Mouse (Mus musculus): Measurements from ENCODE around the gene Acap3. TPM values are rescaled to one million over a fixed set of nuclear protein-coding genes. Genes with fewer than 3 reads are reported as not detected.

The Acap3 gene
- polyA plus RNA-seq, 1 experiment from 2014 or later, result 4.4 TPM

DNA sequence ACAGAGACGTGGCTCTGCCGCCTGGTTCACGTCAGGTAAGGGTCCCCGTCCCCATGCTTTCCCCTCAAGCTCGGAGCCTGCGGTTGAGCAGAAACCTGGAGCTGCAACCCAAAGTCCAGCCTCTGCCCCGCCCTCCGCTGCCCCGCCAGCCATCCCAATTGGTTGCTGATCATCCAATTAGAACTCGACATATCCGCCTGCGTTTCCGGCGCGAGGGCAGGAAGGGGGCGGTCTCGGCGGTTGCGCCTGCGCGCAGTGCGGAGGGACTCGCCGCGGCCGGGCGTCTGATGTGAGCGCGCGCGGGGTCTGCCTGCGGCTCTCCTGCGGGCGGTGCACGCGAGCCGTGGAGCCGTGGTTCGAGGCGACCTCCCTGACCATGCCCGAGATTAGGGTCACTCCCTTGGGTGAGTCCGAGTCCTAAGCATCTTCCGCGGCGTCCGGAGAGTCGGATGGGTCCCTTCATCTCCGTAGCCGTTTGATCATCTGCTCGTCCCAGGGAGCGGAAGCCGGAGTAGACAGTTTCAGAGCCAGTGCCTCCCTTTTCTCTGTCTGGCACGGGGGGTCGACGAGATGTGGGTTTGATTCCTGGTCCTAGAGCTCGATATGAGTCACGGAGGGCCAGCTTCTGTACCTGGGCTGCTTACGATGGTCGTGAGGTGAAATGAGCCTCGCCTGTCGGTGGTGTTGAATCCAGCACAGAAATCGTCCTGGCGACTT, 22.1 kb upstream of the Acap3 start, which contains the start of the genes Cptp and Ints11:
TSS of gene Cptp (minus strand) at position 124 of the 717 bp plus-strand sequence.
TSS of gene Ints11 (plus strand) at position 230 of the 717 bp plus-strand sequence.
- under 1% methylated on average over 63 of the region's 63 CpGs for WGBS
- H3K27ac ChIP-seq (ENCODE audit: low read depth, low read length), result peak within 1 kb of the TSS; percentile 74

DNA sequence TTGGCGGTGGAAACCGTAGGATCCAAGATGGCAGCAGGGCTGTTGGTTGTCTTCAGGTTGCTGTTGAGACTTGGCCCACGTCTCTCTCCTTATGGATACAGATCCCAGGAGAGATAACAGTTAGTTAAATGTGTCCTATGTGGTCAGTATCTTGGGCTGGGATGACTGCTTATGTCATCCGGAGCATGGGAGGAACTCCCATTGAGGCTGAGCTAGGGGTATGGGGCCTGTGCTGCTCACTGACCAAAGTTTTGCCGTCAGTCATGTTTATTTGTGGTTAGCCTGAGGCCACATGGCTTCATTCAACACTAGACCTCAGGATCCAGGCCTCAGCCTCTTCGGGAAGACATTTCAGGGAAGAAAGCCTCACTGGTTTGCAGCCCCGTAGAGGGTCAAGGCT, 20.2 kb upstream of the Acap3 start:
- Histone ChIP-seq H3K9me3 (ENCODE audit: control insufficient read depth) (no peaks in the 10 kb centered on the region), H3K36me3 (ENCODE audit: control insufficient read depth, insufficient read depth) (peaks cover 43% of the 10 kb centered on the region), H3K27me3 (replicated peaks; ENCODE audit: control insufficient read depth, insufficient read depth, low read length) (no peaks in the 10 kb centered on the region), H3K4me1 (replicated peaks; ENCODE audit: control insufficient read depth, insufficient read depth, low read length) (no peaks in the 10 kb centered on the region), H3K27ac (ENCODE audit: low read depth, low read length) (no peak overlapping the region), H3K4me3 (ENCODE audit: low read depth, low read length) (no peak overlapping the region), H3K4me2 (replicated peaks; ENCODE audit: low read depth) (no peak overlapping the region), H3K9ac (ENCODE audit: low read depth, low read length) (no peak overlapping the region)
- no peak for ATAC-seq
- TF ChIP-seq CTCF (IDR thresholded peaks at IDR 0.05; ENCODE audit: low read depth), result no peak
- WGBS, result 79% methylated on average over 7 of the region's 7 CpGs

More for the DNA sequence above, 22.1 kb upstream of the Acap3 start, which contains the start of the genes Cptp and Ints11:
- peak; percentile 66 for TF ChIP-seq CTCF (IDR thresholded peaks at IDR 0.05; ENCODE audit: low read depth)
- Histone ChIP-seq H3K4me2 (replicated peaks; ENCODE audit: low read depth) (peak within 1 kb of the TSS; percentile 97), H3K36me3 (ENCODE audit: control insufficient read depth, insufficient read depth) (peaks cover 47% of the 10 kb centered on the region), H3K27me3 (replicated peaks; ENCODE audit: control insufficient read depth, insufficient read depth, low read length) (no peaks in the 10 kb centered on the region), H3K9me3 (ENCODE audit: control insufficient read depth) (no peaks in the 10 kb centered on the region), H3K9ac (ENCODE audit: low read depth, low read length) (peak within 1 kb of the TSS; percentile 57), H3K4me3 (ENCODE audit: low read depth, low read length) (peak within 1 kb of the TSS; percentile 90), H3K4me1 (replicated peaks; ENCODE audit: control insufficient read depth, insufficient read depth, low read length) (no peaks in the 10 kb centered on the region)
- peak; percentile 96 for ATAC-seq

DNA sequence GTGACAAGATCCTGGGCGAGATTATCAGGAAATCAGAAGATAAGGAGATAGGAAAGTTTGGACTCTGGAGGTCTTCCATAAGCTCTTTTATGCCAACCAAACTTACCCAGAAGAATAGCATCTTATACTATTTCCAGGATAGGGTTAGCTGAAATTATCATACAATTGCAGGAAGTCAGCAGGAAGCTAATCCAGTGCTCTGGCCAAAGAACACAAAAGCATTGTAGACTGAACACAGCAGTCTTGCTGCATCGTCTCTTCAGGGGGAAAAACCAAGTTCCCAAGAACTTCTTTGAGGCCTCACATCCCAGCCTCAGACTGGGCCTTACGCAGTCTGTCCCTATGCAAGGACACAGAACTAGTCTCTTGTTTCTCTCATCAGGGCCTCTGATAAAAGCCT, 8.0 kb upstream of the Acap3 start:
- peaks cover 36% of the 10 kb centered on the region for H3K36me3 ChIP-seq (ENCODE audit: control insufficient read depth, insufficient read depth)
- no peak for TF ChIP-seq CTCF (IDR thresholded peaks at IDR 0.05; ENCODE audit: low read depth)
- no peaks in the 10 kb centered on the region for H3K9me3 ChIP-seq (ENCODE audit: control insufficient read depth)
- no peaks in the 10 kb centered on the region for H3K27me3 ChIP-seq (replicated peaks; ENCODE audit: control insufficient read depth, insufficient read depth, low read length)
- peak overlapping the region; percentile 21; the same call in 1 of the 2 replicates for H3K27ac ChIP-seq (ENCODE audit: low read depth, low read length)
- no peak overlapping the region for H3K4me3 ChIP-seq (ENCODE audit: low read depth, low read length)
- no peak overlapping the region for H3K9ac ChIP-seq (ENCODE audit: low read depth, low read length)
- 72% methylated on average over 3 of the region's 3 CpGs for WGBS
- ATAC-seq, result no peak
- no peak overlapping the region for H3K4me2 ChIP-seq (replicated peaks; ENCODE audit: low read depth)
- H3K4me1 ChIP-seq (replicated peaks; ENCODE audit: control insufficient read depth, insufficient read depth, low read length), result no peaks in the 10 kb centered on the region

DNA sequence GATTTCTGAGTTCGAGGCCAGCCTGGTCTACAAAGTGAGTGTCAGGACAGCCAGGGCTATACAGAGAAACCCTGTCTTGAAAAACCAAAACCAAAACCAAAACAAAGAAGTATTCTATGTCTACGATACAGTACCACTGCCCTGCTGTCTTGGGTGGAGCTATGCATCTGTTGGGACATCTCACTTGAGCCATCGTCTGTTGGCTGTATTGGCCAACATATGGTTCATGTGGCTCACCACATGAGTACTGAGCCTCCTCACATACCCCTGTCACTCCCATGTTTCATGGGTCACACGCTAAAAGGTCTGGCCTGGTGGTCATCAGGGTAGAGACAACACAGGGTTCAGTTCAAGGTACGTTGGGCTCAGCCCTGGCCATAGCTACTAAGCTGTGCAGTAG, 5.3 kb upstream of the Acap3 start:
- H3K4me1 ChIP-seq (replicated peaks; ENCODE audit: control insufficient read depth, insufficient read depth, low read length), result 0 out of 2 replicates have a peak, but pooled peaks cover 3% of the 10 kb centered on the region
- no peaks in the 10 kb centered on the region for H3K27me3 ChIP-seq (replicated peaks; ENCODE audit: control insufficient read depth, insufficient read depth, low read length)
- WGBS, result 92% methylated on average over 5 of the region's 5 CpGs

DNA sequence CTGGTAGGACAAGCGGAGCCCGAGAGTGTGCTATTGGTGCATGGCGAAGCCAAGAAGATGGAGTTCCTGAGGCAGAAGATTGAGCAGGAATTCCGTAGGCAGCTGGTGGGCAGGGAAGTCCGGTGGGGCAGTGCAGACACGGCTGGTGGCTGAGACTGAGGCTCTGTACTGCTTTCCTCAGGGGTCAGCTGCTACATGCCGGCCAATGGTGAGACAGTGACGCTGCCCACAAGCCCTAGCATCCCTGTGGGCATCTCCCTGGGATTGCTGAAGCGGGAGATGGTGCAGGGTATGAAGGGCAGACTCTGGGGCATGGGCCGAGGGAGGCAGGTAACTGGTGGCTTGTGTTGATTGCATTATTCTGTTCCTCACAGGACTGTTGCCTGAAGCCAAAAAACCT, 3.9 kb upstream of the Acap3 start:
- WGBS, result 91% methylated on average over 10 of the region's 10 CpGs
- Histone ChIP-seq H3K27ac (ENCODE audit: low read depth, low read length) (no peak overlapping the region), H3K27me3 (replicated peaks; ENCODE audit: control insufficient read depth, insufficient read depth, low read length) (no peaks in the 10 kb centered on the region), H3K4me3 (ENCODE audit: low read depth, low read length) (no peak overlapping the region), H3K9me3 (ENCODE audit: control insufficient read depth) (no peaks in the 10 kb centered on the region), H3K9ac (ENCODE audit: low read depth, low read length) (no peak overlapping the region), H3K4me1 (replicated peaks; ENCODE audit: control insufficient read depth, insufficient read depth, low read length) (0 out of 2 replicates have a peak, but pooled peaks cover 3% of the 10 kb centered on the region), H3K36me3 (ENCODE audit: control insufficient read depth, insufficient read depth) (peaks cover 48% of the 10 kb centered on the region), H3K4me2 (replicated peaks; ENCODE audit: low read depth) (no peak overlapping the region)
- TF ChIP-seq CTCF (IDR thresholded peaks at IDR 0.05; ENCODE audit: low read depth), result no peak
- ATAC-seq, result no peak

More for the DNA sequence above, 5.3 kb upstream of the Acap3 start:
- Histone ChIP-seq H3K4me3 (ENCODE audit: low read depth, low read length) (no peak overlapping the region), H3K9me3 (ENCODE audit: control insufficient read depth) (no peaks in the 10 kb centered on the region), H3K9ac (ENCODE audit: low read depth, low read length) (no peak overlapping the region), H3K27ac (ENCODE audit: low read depth, low read length) (no peak overlapping the region), H3K4me2 (replicated peaks; ENCODE audit: low read depth) (no peak overlapping the region), H3K36me3 (ENCODE audit: control insufficient read depth, insufficient read depth) (peaks cover 48% of the 10 kb centered on the region)
- no peak for ATAC-seq
- TF ChIP-seq CTCF (IDR thresholded peaks at IDR 0.05; ENCODE audit: low read depth), result no peak

DNA sequence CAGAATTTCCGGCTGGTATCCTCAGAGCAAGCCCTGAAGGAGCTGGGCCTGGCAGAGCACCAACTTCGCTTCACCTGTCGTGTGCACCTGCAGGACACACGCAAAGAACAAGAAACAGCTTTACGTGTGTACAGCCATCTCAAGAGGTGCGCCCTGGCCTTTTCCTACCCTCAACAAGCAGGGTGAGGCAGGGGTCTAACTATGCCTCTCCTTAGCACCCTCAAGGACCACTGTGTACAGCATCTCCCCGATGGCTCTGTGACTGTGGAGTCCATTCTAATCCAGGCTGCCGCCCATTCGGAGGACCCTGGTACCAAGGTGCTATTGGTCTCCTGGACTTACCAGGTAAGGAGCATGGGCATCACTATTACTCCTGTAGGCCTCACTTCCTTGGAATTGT, 3.4 kb upstream of the Acap3 start:
- H3K4me2 ChIP-seq (replicated peaks; ENCODE audit: low read depth), result no peak overlapping the region
- no peak for TF ChIP-seq CTCF (IDR thresholded peaks at IDR 0.05; ENCODE audit: low read depth)
- no peaks in the 10 kb centered on the region for H3K9me3 ChIP-seq (ENCODE audit: control insufficient read depth)
- H3K36me3 ChIP-seq (ENCODE audit: control insufficient read depth, insufficient read depth), result peaks cover 48% of the 10 kb centered on the region
- H3K4me3 ChIP-seq (ENCODE audit: low read depth, low read length), result no peak overlapping the region
- no peak overlapping the region for H3K9ac ChIP-seq (ENCODE audit: low read depth, low read length)
- H3K27ac ChIP-seq (ENCODE audit: low read depth, low read length), result no peak overlapping the region
- WGBS, result 95% methylated on average over 9 of the region's 9 CpGs
- no peak for ATAC-seq
- H3K27me3 ChIP-seq (replicated peaks; ENCODE audit: control insufficient read depth, insufficient read depth, low read length), result no peaks in the 10 kb centered on the region
- 0 out of 2 replicates have a peak, but pooled peaks cover 3% of the 10 kb centered on the region for H3K4me1 ChIP-seq (replicated peaks; ENCODE audit: control insufficient read depth, insufficient read depth, low read length)
